Mouse (Mus musculus) myocyte (in vitro differentiated cells): ENCODE results near the gene Cacna1d. TPM values are rescaled to one million over a fixed set of nuclear protein-coding genes. Genes with fewer than 3 reads are reported as not detected.

ENCODE experiments used
- H3K27me3 ChIP-seq: one replicate; pipeline ENCODE4 v1.6.1; 2011; ENCODE audit not compliant: control insufficient read depth, insufficient read depth, insufficient read length
- H3K36me3 ChIP-seq: one replicate; pipeline ENCODE4 v1.6.1; 2011; ENCODE audit not compliant: control insufficient read depth, insufficient read depth
- H3K4me2 ChIP-seq: one replicate; pipeline ENCODE4 v1.6.1; 2011; ENCODE audit warnings: low read depth, control low read depth
- H3K4me3 ChIP-seq: one replicate; pipeline ENCODE4 v1.5.1; 2011; ENCODE audit warnings: mild to moderate bottlenecking, control low read depth, moderate library complexity
- H3K79me2 ChIP-seq: one replicate; pipeline ENCODE4 v1.6.1; 2011; ENCODE audit not compliant: control insufficient read depth, insufficient read depth
- H3ac ChIP-seq: one replicate; pipeline ENCODE4 v1.6.1; 2011; ENCODE audit not compliant: control insufficient read depth, insufficient read length
- CEBPB ChIP-seq: IDR thresholded peaks from 2 replicates; pipeline ENCODE4 v1.6.1; 2011; ENCODE audit warnings: mild to moderate bottlenecking, moderate library complexity; ENCODE audit not compliant: poor library complexity, insufficient read depth, severe bottlenecking
- E2F4 ChIP-seq: IDR thresholded peaks from one replicate; pipeline ENCODE4 v1.6.1; 2011; ENCODE audit warnings: mild to moderate bottlenecking, control low read depth, moderate library complexity; ENCODE audit not compliant: insufficient read depth
- MAX ChIP-seq: IDR thresholded peaks from one replicate; pipeline ENCODE4 v1.6.1; 2011; ENCODE audit warnings: low read depth, mild to moderate bottlenecking, control low read depth
- MYOD1 ChIP-seq, 3 experiments: IDR thresholded peaks; one replicate each; pipeline ENCODE4 v1.6.1; 2011; ENCODE audit warnings: control low read depth in 2 of 3, low read depth in 2 of 3, mild to moderate bottlenecking in 2 of 3, moderate library complexity in 1 of 3; ENCODE audit not compliant: insufficient read length in 2 of 3, control insufficient read depth in 1 of 3
- MYOG ChIP-seq, 3 experiments: IDR thresholded peaks; one replicate each; pipeline ENCODE4 v1.6.1; 2011; ENCODE audit warnings: control low read depth in 2 of 3, low read depth in 2 of 3, mild to moderate bottlenecking in 2 of 3; ENCODE audit not compliant: insufficient read length in 2 of 3, control insufficient read depth in 1 of 3, insufficient read depth in 1 of 3
- POLR2A ChIP-seq: IDR thresholded peaks from one replicate; pipeline ENCODE4 v1.6.1; 2011; ENCODE audit warnings: low read depth, mild to moderate bottlenecking, control low read depth, moderate library complexity; ENCODE audit not compliant: insufficient read length
- POLR2AphosphoS2 ChIP-seq: IDR thresholded peaks from one replicate; pipeline ENCODE4 v1.6.1; 2011; ENCODE audit warnings: low read depth, control low read depth; ENCODE audit not compliant: insufficient read length
- REST ChIP-seq: IDR thresholded peaks from one replicate; pipeline ENCODE4 v1.6.1; 2011; ENCODE audit warnings: mild to moderate bottlenecking, control low read depth, moderate library complexity; ENCODE audit not compliant: insufficient read depth, insufficient read length
- SRF ChIP-seq: IDR thresholded peaks from one replicate; pipeline ENCODE4 v1.6.1; 2011; ENCODE audit warnings: low read depth; ENCODE audit not compliant: control insufficient read depth, insufficient read length
- TCF12 ChIP-seq: IDR thresholded peaks from one replicate; pipeline ENCODE4 v1.6.1; 2011; ENCODE audit warnings: mild to moderate bottlenecking, control low read depth; ENCODE audit not compliant: poor library complexity, insufficient read depth, severe bottlenecking
- TCF3 ChIP-seq: IDR thresholded peaks from one replicate; pipeline ENCODE4 v1.6.1; 2011; ENCODE audit warnings: low read depth, control low read depth; ENCODE audit not compliant: insufficient read length
- USF1 ChIP-seq: IDR thresholded peaks from one replicate; pipeline ENCODE4 v1.6.1; 2011; ENCODE audit warnings: low read depth, mild to moderate bottlenecking, control low read depth, moderate library complexity
- polyA plus RNA-seq: library from polyadenylated mRNA; unstranded; fragments of >200 nt; fragmentation: generic; extraction: Trizol; gene quantifications from one replicate; pipeline ENCODE4 v1.2.1, GENCODE M21; 2012; ENCODE audit warnings: missing spikeins

The Cacna1d gene
- polyA plus RNA-seq, 1 experiment, result not detected

DNA sequence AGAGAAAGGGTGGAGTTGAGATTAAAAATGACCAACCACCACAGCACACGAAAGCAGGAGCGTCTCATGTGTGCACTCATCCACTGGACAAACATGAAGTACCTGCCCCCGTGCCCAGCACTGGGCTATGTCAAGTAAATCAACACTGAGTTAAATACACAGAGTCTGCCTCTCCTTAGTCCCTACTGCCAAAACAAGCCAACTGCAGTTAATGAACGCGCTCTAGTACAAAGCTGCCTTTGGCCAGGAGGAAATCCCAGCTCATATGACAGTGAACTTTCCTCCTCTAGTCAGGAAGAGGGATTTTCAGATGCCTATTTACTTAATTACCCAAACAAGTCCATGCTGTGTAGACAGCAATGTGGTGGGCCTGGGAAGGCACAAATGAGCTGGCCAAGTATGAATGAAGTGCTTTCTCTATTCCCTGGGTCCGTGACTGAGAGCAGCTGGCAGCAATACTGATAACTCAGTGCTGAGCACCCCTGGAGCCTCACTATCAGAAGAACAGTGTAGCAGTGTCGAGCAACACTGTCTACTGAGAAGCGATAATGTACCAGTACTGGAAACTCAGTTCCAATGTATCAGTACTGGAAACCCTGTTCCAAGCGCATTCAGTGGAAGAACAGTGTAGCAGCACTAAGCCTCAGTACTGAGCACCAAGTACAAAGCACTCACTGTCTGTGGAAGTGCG is 229.5 kb downstream of the Cacna1d start:
- TF ChIP-seq REST (no peak), USF1 (no peak), MYOG (IDR thresholded peaks at IDR 0.05; ENCODE audit: control insufficient read depth in 1 of 3, insufficient read depth in 1 of 3, insufficient read length in 2 of 3, low read depth in 2 of 3) (no peak), TCF3 (no peak), SRF (no peak), MAX (no peak), CEBPB (no peak), TCF12 (no peak), POLR2AphosphoS2 (no peak), POLR2A (no peak), MYOD1 (IDR thresholded peaks at IDR 0.05; ENCODE audit: control insufficient read depth in 1 of 3, insufficient read length in 2 of 3, low read depth in 2 of 3) (no peak), E2F4 (no peak)
- H3K4me2 ChIP-seq, result no peak overlapping the region
- no peak overlapping the region for H3K4me3 ChIP-seq
- no peaks in the 10 kb centered on the region for H3K36me3 ChIP-seq
- no peaks in the 10 kb centered on the region for H3K79me2 ChIP-seq
- H3ac ChIP-seq, result no peak overlapping the region
- H3K27me3 ChIP-seq, result peaks cover 21% of the 10 kb centered on the region

DNA sequence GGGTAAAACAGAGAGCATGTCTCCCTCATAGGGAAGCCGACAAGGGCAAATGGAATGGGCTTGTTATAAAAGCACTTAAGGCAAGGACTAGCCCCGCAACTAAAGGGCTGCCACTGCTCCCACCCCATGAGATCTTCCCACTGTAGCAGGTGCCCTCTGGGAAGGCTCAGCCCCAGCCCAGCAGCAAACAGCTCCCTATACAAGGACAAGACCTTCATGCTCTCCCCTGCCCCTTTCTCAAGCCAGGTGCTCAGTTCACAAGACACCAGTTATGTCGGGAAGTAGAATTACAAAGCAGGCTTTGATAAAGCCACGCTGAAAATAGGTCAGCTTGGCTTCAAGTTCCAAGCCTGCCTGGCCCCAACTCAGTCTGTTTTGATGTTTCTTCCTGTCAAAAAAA is 233.6 kb downstream of the Cacna1d start:
- TF ChIP-seq SRF, result no peak
- no peak for TF ChIP-seq MAX
- no peak for TF ChIP-seq MYOG (IDR thresholded peaks at IDR 0.05; ENCODE audit: control insufficient read depth in 1 of 3, insufficient read depth in 1 of 3, insufficient read length in 2 of 3, low read depth in 2 of 3)
- no peak for TF ChIP-seq MYOD1 (IDR thresholded peaks at IDR 0.05; ENCODE audit: control insufficient read depth in 1 of 3, insufficient read length in 2 of 3, low read depth in 2 of 3)
- TF ChIP-seq TCF3, result no peak
- no peak for TF ChIP-seq POLR2A
- no peak for TF ChIP-seq E2F4
- TF ChIP-seq USF1, result no peak
- TF ChIP-seq POLR2AphosphoS2, result no peak
- no peak for TF ChIP-seq REST
- no peak for TF ChIP-seq TCF12
- no peak for TF ChIP-seq CEBPB
- Histone ChIP-seq H3K4me3 (no peak overlapping the region), H3K27me3 (peaks cover 26% of the 10 kb centered on the region), H3K4me2 (no peak overlapping the region), H3K36me3 (no peaks in the 10 kb centered on the region), H3K79me2 (no peaks in the 10 kb centered on the region), H3ac (no peak overlapping the region)

- Histone ChIP-seq H3K4me2 (no peak overlapping the region), H3ac (no peak overlapping the region), H3K79me2 (no peaks in the 10 kb centered on the region), H3K27me3 (peaks cover 18% of the 10 kb centered on the region), H3K36me3 (no peaks in the 10 kb centered on the region), H3K4me3 (no peak overlapping the region)
- TF ChIP-seq MYOD1 (IDR thresholded peaks at IDR 0.05; ENCODE audit: control insufficient read depth in 1 of 3, insufficient read length in 2 of 3, low read depth in 2 of 3) (no peak), USF1 (no peak)
These were observed 234.8 kb downstream of the Cacna1d start for GRCm38 (mm10) chr14:30256486-30256885.

- TF ChIP-seq MYOG (IDR thresholded peaks at IDR 0.05; ENCODE audit: control insufficient read depth in 1 of 3, insufficient read depth in 1 of 3, insufficient read length in 2 of 3, low read depth in 2 of 3), result no peak
- no peak for TF ChIP-seq POLR2A
- TF ChIP-seq REST, result no peak
- TF ChIP-seq E2F4, result no peak
- no peak for TF ChIP-seq TCF3
- no peak for TF ChIP-seq TCF12
- TF ChIP-seq MAX, result no peak
- TF ChIP-seq CEBPB, result no peak
- TF ChIP-seq SRF, result no peak
- TF ChIP-seq USF1, result no peak
- no peak for TF ChIP-seq MYOD1 (IDR thresholded peaks at IDR 0.05; ENCODE audit: control insufficient read depth in 1 of 3, insufficient read length in 2 of 3, low read depth in 2 of 3)
- no peak for TF ChIP-seq POLR2AphosphoS2
- Histone ChIP-seq H3K4me3 (no peak overlapping the region), H3K79me2 (no peaks in the 10 kb centered on the region), H3K27me3 (peaks cover 18% of the 10 kb centered on the region), H3K4me2 (no peak overlapping the region), H3ac (no peak overlapping the region), H3K36me3 (no peaks in the 10 kb centered on the region)
These were observed 235.4 kb downstream of the Cacna1d start for GRCm38 (mm10) chr14:30255701-30256400.
